ENCODE assay signal across 12 mouse cellular contexts in the genomic region with DNA sequence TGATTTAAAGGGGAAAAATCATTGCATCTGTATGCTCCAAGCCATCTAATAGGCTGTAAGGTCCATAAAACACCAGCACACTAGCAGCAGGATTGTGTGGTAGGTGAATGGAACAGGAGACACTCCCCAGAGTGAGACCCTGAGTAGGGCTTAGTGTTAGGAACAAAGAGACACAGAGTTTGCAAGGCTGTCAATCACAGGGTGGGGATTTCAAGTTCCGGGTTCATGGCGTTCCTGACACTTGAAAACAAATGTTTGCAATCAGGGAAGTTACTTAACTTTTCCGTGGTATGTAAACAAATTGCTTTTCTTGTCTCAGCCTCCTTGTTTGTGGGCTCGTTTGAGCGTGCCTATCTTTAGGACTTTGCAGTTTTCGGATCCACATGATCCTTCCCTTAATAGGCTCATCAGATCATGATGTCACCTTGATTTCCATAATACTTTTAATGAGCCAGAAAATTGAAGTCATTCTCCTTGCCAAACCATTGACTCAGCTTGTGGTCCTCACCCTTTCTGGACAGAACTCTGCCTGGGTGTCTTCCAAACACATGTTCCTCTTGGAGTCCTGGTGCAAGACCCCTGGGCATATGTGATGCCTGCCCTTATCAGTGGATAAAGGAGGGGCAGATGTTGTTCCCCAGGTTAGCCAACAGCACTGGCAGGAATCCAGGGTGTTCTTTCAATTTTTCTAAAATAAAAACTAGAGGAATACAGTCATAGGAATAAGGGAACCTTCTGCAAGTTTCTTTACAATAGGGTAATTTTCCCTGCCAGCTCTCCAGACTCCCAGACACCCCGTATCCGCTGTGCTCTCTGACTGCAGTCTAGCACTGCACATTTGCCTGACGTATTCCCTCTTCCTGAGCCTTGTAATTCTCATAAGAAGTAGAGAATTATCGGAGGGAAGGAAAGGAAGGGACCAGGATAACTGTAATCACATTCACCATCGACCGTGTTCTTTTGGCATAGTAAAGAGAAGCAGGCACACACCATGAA.
DNase-seq lines count a peak whose midpoint lies in the region; ATAC-seq and TF ChIP-seq lines count a peak whose summit lies in the region.
"Had no signal": no experiment of that assay in that cellular context is flagged by ENCODE, and none has a peak within 500 bp of the region (broad histone marks: within the 10 kb centered on the region; RNA-seq: fewer than 3 reads in every experiment).

No protein-coding gene starts in this region.

- no peak overlapping the region for H3K4me3 ChIP-seq in embryonic facial prominence, embryonic 13.5 days
- no peak overlapping the region for H3K4me3 ChIP-seq in embryonic facial prominence, embryonic 10.5 days
- no peak overlapping the region for H3K4me3 ChIP-seq in liver, postnatal 0 days (ENCODE audit: low read depth, low read length)
- no peak overlapping the region for H3K4me3 ChIP-seq in liver, embryonic 11.5 days (ENCODE audit: low read depth, low read length)

- no peak for ATAC-seq in embryonic facial prominence, embryonic 13.5 days (ENCODE audit: insufficient number of reproducible peaks, insufficient read depth, low FRiP score, low TSS enrichment, low read depth)
- ATAC-seq in liver, postnatal 0 days, result peak; percentile 38; the same call in 1 of the 2 replicates
- no peak for ATAC-seq in liver, embryonic 11.5 days (replicated peaks; ENCODE audit: low FRiP score)
- ATAC-seq in megakaryocyte, adult 5-6 weeks (ENCODE audit: poor library complexity, severe bottlenecking), result peak; percentile 82
- ATAC-seq: inflammation-experienced regulatory T-cells, adult 6 months had no signal

- H3K4me2 ChIP-seq in embryonic facial prominence, embryonic 13.5 days, result 0 out of 2 replicates have a peak overlapping the region, but pooled peaks have one; percentile 21
- no peak overlapping the region for H3K4me2 ChIP-seq in liver, postnatal 0 days (ENCODE audit: low read depth, low read length)
- H3K4me2 ChIP-seq in liver, embryonic 11.5 days, result no peak overlapping the region

- peak overlapping the region; percentile 28; the same call in 1 of the 2 replicates for H3K27ac ChIP-seq in embryonic facial prominence, embryonic 13.5 days
- no peak overlapping the region; the same call in 1 of the 2 replicates for H3K27ac ChIP-seq in embryonic facial prominence, embryonic 10.5 days (replicated peaks)
- no peak overlapping the region for H3K27ac ChIP-seq in liver, postnatal 0 days (ENCODE audit: low read depth)
- H3K27ac ChIP-seq in liver, embryonic 11.5 days (ENCODE audit: low read depth, low read length), result no peak overlapping the region

- H3K36me3 ChIP-seq in embryonic facial prominence, embryonic 13.5 days, result no peaks in the 10 kb centered on the region
- H3K36me3 ChIP-seq in embryonic facial prominence, embryonic 10.5 days (replicated peaks), result no peaks in the 10 kb centered on the region
- H3K36me3 ChIP-seq in liver, postnatal 0 days (replicated peaks; ENCODE audit: insufficient read depth, low read length), result no peaks in the 10 kb centered on the region
- no peaks in the 10 kb centered on the region for H3K36me3 ChIP-seq in liver, embryonic 11.5 days (ENCODE audit: control insufficient read depth, insufficient read depth, low read length)

- intact Hi-C loops in gastrocnemius, postnatal 14 days (cut with DNase I; ENCODE audit: low total_unique reads), result no loop called here

- no peaks in the 10 kb centered on the region for H3K9me3 ChIP-seq in embryonic facial prominence, embryonic 13.5 days
- H3K9me3 ChIP-seq in embryonic facial prominence, embryonic 10.5 days, result no peaks in the 10 kb centered on the region
- no peaks in the 10 kb centered on the region for H3K9me3 ChIP-seq in liver, postnatal 0 days (ENCODE audit: low read length)
- H3K9me3 ChIP-seq in liver, embryonic 11.5 days (ENCODE audit: control insufficient read depth, low read length), result no peaks in the 10 kb centered on the region

- no peak for TF ChIP-seq CTCF in liver, postnatal 0 days (IDR thresholded peaks at IDR 0.05; ENCODE audit: low read depth)

- no peak overlapping the region for H3K9ac ChIP-seq in embryonic facial prominence, embryonic 13.5 days
- no peak overlapping the region for H3K9ac ChIP-seq in liver, postnatal 0 days (replicated peaks)
- H3K9ac ChIP-seq in liver, embryonic 11.5 days (ENCODE audit: low read depth, low read length), result no peak overlapping the region

- H3K4me1 ChIP-seq in embryonic facial prominence, embryonic 13.5 days, result peaks cover 45% of the 10 kb centered on the region
- peaks cover 30% of the 10 kb centered on the region for H3K4me1 ChIP-seq in embryonic facial prominence, embryonic 10.5 days
- H3K4me1 ChIP-seq in liver, postnatal 0 days (ENCODE audit: insufficient read depth), result no peaks in the 10 kb centered on the region
- H3K4me1 ChIP-seq in liver, embryonic 11.5 days (replicated peaks; ENCODE audit: control insufficient read depth, insufficient read depth, low read length), result no peaks in the 10 kb centered on the region

- no peak for DNase-seq in embryonic facial prominence, embryonic 10.5 days (ENCODE audit: low spot score)
- DNase-seq in liver, postnatal 0 days, result no peak
- no peak for DNase-seq in liver, embryonic 11.5 days (ENCODE audit: low spot score)
- peak; percentile 16 for DNase-seq in gastrocnemius, postnatal 14 days
- no peak for DNase-seq in thymus, postnatal 36 days
- no peak for DNase-seq in spleen, postnatal 14 days (ENCODE audit: low spot score in 2 of 2)
- DNase-seq: B cell, adult 2 months; lung, adult 2 months; thymus, adult 18-20 months had no signal

- peak; percentile 61; the same call in 1 of the 2 replicates for TF ChIP-seq EP300 in liver, postnatal 0 days (IDR thresholded peaks at IDR 0.05; ENCODE audit: low read depth)

- WGBS in embryonic facial prominence, embryonic 13.5 days, result 36% methylated on average over 12 of the region's 12 CpGs
- WGBS in embryonic facial prominence, embryonic 10.5 days, result 66% methylated on average over 12 of the region's 12 CpGs
- 55% methylated on average over 12 of the region's 12 CpGs for WGBS in liver, postnatal 0 days (ENCODE audit: insufficient replicate concordance)
- 63% methylated on average over 12 of the region's 12 CpGs for WGBS in liver, embryonic 11.5 days

- peaks cover 12% of the 10 kb centered on the region; the same call in 1 of the 2 replicates for H3K27me3 ChIP-seq in embryonic facial prominence, embryonic 13.5 days
- H3K27me3 ChIP-seq in embryonic facial prominence, embryonic 10.5 days (replicated peaks; ENCODE audit: low read depth, poor library complexity, severe bottlenecking), result 0 out of 2 replicates have a peak, but pooled peaks cover 2% of the 10 kb centered on the region
- peaks cover 26% of the 10 kb centered on the region for H3K27me3 ChIP-seq in liver, postnatal 0 days (ENCODE audit: insufficient read depth, low read length)
- no peaks in the 10 kb centered on the region for H3K27me3 ChIP-seq in liver, embryonic 11.5 days (replicated peaks; ENCODE audit: control insufficient read depth, insufficient read depth, low read length)

Comparison
In these comparisons a context has a peak if more than half of its experiments do, and no peak if none do; other contexts are left out.
1. ATAC-seq: peak in liver, postnatal 0 days (single experiment) and megakaryocyte, adult 5-6 weeks (single experiment); none in embryonic facial prominence, embryonic 13.5 days (single experiment) and liver, embryonic 11.5 days (single experiment).